Mouse (Mus musculus) CH12.LX (cell line): ENCODE data around the gene Tbpl1. TPM values are rescaled to one million over a fixed set of nuclear protein-coding genes. Genes with fewer than 3 reads are reported as not detected.

Source experiments
- DNase-seq: peaks from one replicate; pipeline ENCODE4 v3.0.0-alpha.2; 2013; ENCODE audit errors: extremely low read depth
- H3K27ac ChIP-seq: 2 replicates; pipeline ENCODE4 v1.5.1; 2012; ENCODE audit warnings: low read depth, mild to moderate bottlenecking, control low read depth, moderate library complexity; ENCODE audit not compliant: insufficient read depth
- H3K27me3 ChIP-seq: replicated peaks from 2 replicates; pipeline ENCODE3; 2012; ENCODE audit warnings: inconsistent platforms
- H3K36me3 ChIP-seq, 2 experiments: replicated peaks in 1 of 2; 2 replicates each; pipeline versions ENCODE3 to v1.6.1; 2012; ENCODE audit warnings: inconsistent platforms in 1 of 2, low read length in 1 of 2, mild to moderate bottlenecking in 1 of 2, mixed read lengths in 1 of 2, moderate library complexity in 1 of 2; ENCODE audit not compliant: control insufficient read depth in 1 of 2, insufficient read depth in 1 of 2
- H3K4me1 ChIP-seq, 2 experiments: 2 replicates each; pipeline ENCODE4 v1.6.1; 2012; ENCODE audit warnings: inconsistent platforms in 1 of 2, moderate library complexity in 1 of 2; ENCODE audit not compliant: insufficient read depth in 2 of 2, control insufficient read depth in 1 of 2
- H3K4me2 ChIP-seq: 2 replicates; pipeline ENCODE4 v1.6.1; 2012; ENCODE audit warnings: low read depth, mild to moderate bottlenecking, control low read depth; ENCODE audit not compliant: poor library complexity, insufficient read depth, severe bottlenecking
- H3K4me3 ChIP-seq, 3 experiments: fragments of 150-350 bp in 1 of 3; sonication (generic) in 1 of 3; replicated peaks in 1 of 3; 2 replicates each; pipeline versions ENCODE3 to v1.5.1; 2011 to 2012; ENCODE audit warnings: low read depth in 2 of 3, low read length in 2 of 3, mild to moderate bottlenecking in 2 of 3, moderate library complexity in 2 of 3, control low read depth in 1 of 3, improper control_type of control experiment in 1 of 3, inconsistent platforms in 1 of 3, mixed read lengths in 1 of 3; ENCODE audit not compliant: poor library complexity in 1 of 3
- H3K79me2 ChIP-seq: replicated peaks from 2 replicates; pipeline ENCODE4 v1.6.1; 2012; ENCODE audit warnings: mild to moderate bottlenecking, moderate library complexity; ENCODE audit not compliant: control insufficient read depth, poor library complexity, insufficient read depth, severe bottlenecking; ENCODE audit errors: extremely low read depth
- H3K9ac ChIP-seq: 2 replicates; pipeline ENCODE4 v1.6.1; 2012; ENCODE audit warnings: low read depth, mild to moderate bottlenecking, control low read depth, moderate library complexity; ENCODE audit not compliant: insufficient read depth
- H3K9me3 ChIP-seq: replicated peaks from 2 replicates; pipeline ENCODE3; 2012; ENCODE audit warnings: low read length, inconsistent platforms, mixed read lengths
- CHD2 ChIP-seq: IDR thresholded peaks from 2 replicates; pipeline ENCODE4 v1.6.1; 2011; ENCODE audit warnings: low read length, improper control_type of control experiment
- E2F4 ChIP-seq: IDR thresholded peaks from 2 replicates; pipeline ENCODE4 v1.6.1; 2011; ENCODE audit warnings: low read depth, low read length, improper control_type of control experiment; ENCODE audit not compliant: insufficient replicate concordance
- ETS1 ChIP-seq: conservative IDR thresholded peaks from 2 replicates; pipeline ENCODE4 v1.6.1; 2012; ENCODE audit warnings: low read depth, mild to moderate bottlenecking, inconsistent platforms, low read length, improper control_type of control experiment, moderate library complexity
- GABPA ChIP-seq: IDR thresholded peaks from 2 replicates; pipeline ENCODE4 v1.6.1; 2012; ENCODE audit warnings: low read depth, low read length, improper control_type of control experiment, inconsistent platforms; ENCODE audit not compliant: insufficient replicate concordance
- HCFC1 ChIP-seq: IDR thresholded peaks from 2 replicates; pipeline ENCODE4 v1.6.1; 2012; ENCODE audit warnings: low read depth, mild to moderate bottlenecking, inconsistent platforms, low read length, improper control_type of control experiment
- IRF4 ChIP-seq: IDR thresholded peaks from 2 replicates; pipeline ENCODE4 v1.6.1; 2014; ENCODE audit warnings: low read depth, mild to moderate bottlenecking, inconsistent platforms, low read length, improper control_type of control experiment
- JUND ChIP-seq: conservative IDR thresholded peaks from 2 replicates; pipeline ENCODE4 v1.6.1; 2011; ENCODE audit warnings: low read depth, low read length, improper control_type of control experiment
- MAFK ChIP-seq: IDR thresholded peaks from 2 replicates; pipeline ENCODE4 v1.6.1; 2011; ENCODE audit warnings: low read length, improper control_type of control experiment; ENCODE audit not compliant: insufficient replicate concordance
- MAX ChIP-seq: IDR thresholded peaks from 2 replicates; pipeline ENCODE4 v1.6.1; 2011; ENCODE audit warnings: low read length, improper control_type of control experiment
- MAZ ChIP-seq: IDR thresholded peaks from 2 replicates; pipeline ENCODE4 v1.6.1; 2012; ENCODE audit warnings: low read depth, mild to moderate bottlenecking, inconsistent platforms, low read length, improper control_type of control experiment, moderate library complexity
- MXI1 ChIP-seq: IDR thresholded peaks from 2 replicates; pipeline ENCODE4 v1.6.1; 2011; ENCODE audit warnings: mild to moderate bottlenecking, low read depth, low read length, improper control_type of control experiment
- NELFE ChIP-seq: IDR thresholded peaks from 2 replicates; pipeline ENCODE4 v1.6.1; 2011; ENCODE audit warnings: low read depth, low read length, improper control_type of control experiment
- NRF1 ChIP-seq: IDR thresholded peaks from 2 replicates; pipeline ENCODE4 v1.6.1; 2014; ENCODE audit warnings: low read depth, mild to moderate bottlenecking, inconsistent platforms, low read length, improper control_type of control experiment, moderate library complexity
- RCOR1 ChIP-seq: conservative IDR thresholded peaks from 2 replicates; pipeline ENCODE4 v1.6.1; 2012; ENCODE audit warnings: low read depth, mild to moderate bottlenecking, inconsistent platforms, low read length, improper control_type of control experiment
- SMC3 ChIP-seq: IDR thresholded peaks from 2 replicates; pipeline ENCODE4 v1.6.1; 2011; ENCODE audit warnings: low read depth, low read length, improper control_type of control experiment
- TBP ChIP-seq: conservative IDR thresholded peaks from 2 replicates; pipeline ENCODE4 v1.6.1; 2011; ENCODE audit warnings: low read depth, low read length, improper control_type of control experiment
- TCF12 ChIP-seq: IDR thresholded peaks from 2 replicates; pipeline ENCODE4 v1.6.1; 2014; ENCODE audit warnings: low read depth, mild to moderate bottlenecking, inconsistent platforms, low read length, improper control_type of control experiment
- UBTF ChIP-seq: IDR thresholded peaks from 2 replicates; pipeline ENCODE4 v1.6.1; 2012; ENCODE audit warnings: low read depth, mild to moderate bottlenecking, inconsistent platforms, low read length, improper control_type of control experiment, moderate library complexity
- USF2 ChIP-seq: conservative IDR thresholded peaks from 2 replicates; pipeline ENCODE4 v1.6.1; 2011; ENCODE audit warnings: low read depth, low read length, improper control_type of control experiment
- ZC3H11A ChIP-seq: IDR thresholded peaks from 2 replicates; pipeline ENCODE4 v1.6.1; 2012; ENCODE audit warnings: low read depth, mild to moderate bottlenecking, inconsistent platforms, low read length, improper control_type of control experiment
- ZMIZ1 ChIP-seq: IDR thresholded peaks from 2 replicates; pipeline ENCODE4 v1.6.1; 2012; ENCODE audit warnings: low read depth, mild to moderate bottlenecking, inconsistent platforms, low read length, improper control_type of control experiment
- ZNF384 ChIP-seq: IDR thresholded peaks from 2 replicates; pipeline ENCODE4 v1.6.1; 2012; ENCODE audit warnings: low read depth, low read length, improper control_type of control experiment, inconsistent platforms
- dilution Hi-C: fragments of 300-500 bp; cut with MboI; formaldehyde crosslinking; loops from 2 replicates; pipeline ENCODE4 v1.14.3; 2020; ENCODE audit warnings: low sequenced_read_pairs; ENCODE audit not compliant: extremely low pct_unique_long_range_greater_than_20kb, extremely low pct_ligation_motif_present
- in situ Hi-C: fragments of 300-500 bp; cut with MboI; formaldehyde crosslinking; loops from 3 replicates; pipeline ENCODE4 v1.14.3; 2019; ENCODE audit warnings: low sequenced_read_pairs, low pct_ligation_motif_present, low pct_unique_long_range_greater_than_20kb, mixed read lengths
- polyA plus RNA-seq: library from polyadenylated mRNA; unstranded; fragments of >175 nt; gene quantifications from 2 replicates; pipeline ENCODE4 v1.2.1, GENCODE M21; 2012; ENCODE audit warnings: low read depth; ENCODE audit not compliant: insufficient read length
- total RNA-seq, 2 experiments: library from RNA; depleted of rRNA; stranded (reverse); fragments of 300-350 nt in 1 of 2; fragments of >200 nt in 1 of 2; gene quantifications; 2 replicates each; pipeline ENCODE4 v1.2.3; 2012 to 2014

Tbpl1 gene
- total and polyA plus RNA-seq, 3 experiments: 34.6 to 54.6 (median 46.9) TPM

DNA sequence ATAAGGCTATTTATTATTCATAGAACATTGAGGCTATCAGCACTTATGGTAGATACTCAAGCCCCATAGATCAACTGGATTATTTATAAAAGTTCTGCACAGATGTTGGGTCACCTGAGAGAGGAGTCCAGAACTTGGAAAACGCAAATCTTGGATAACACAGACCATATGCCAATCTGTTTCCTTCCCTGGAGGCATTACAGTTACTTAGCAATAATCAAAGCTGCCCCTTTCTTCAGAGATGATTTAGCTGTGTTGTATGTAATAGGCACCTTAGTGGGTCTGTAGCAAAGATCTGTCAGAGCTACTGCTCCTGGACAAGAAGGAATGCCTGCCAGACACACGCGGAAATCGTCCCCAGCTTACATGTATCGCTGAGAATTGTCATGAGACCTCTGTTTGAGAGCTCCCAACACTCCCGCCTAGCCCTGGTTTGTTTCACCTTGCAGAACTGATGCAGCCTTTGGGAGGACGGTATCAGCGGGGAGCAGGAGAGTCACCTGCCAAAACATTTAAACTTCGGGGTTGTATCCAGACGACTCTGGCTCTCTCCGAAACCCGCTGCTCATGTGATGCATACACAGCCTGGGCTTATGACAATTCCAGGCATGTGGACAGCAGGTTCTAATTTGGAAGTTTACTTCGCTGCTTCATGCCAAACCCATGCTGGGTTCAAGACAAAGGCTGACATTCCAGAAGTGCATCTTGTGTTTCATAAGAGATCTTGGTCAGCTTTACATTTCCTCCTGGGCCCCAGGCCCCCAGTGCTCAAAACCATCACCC, 55.7 kb downstream of the Tbpl1 start:
- no peak for DNase-seq
- Histone ChIP-seq H3K4me3 (no peak overlapping the region), H3K9me3 (no peaks in the 10 kb centered on the region), H3K9ac (no peak overlapping the region), H3K27me3 (no peaks in the 10 kb centered on the region), H3K4me2 (no peak overlapping the region), H3K4me1 (no peaks in the 10 kb centered on the region), H3K27ac (no peak overlapping the region), H3K36me3 (no peaks in the 10 kb centered on the region), H3K79me2 (no peaks in the 10 kb centered on the region)
- dilution Hi-C loops (no loop called here), in situ Hi-C loops (no loop called here)
- no peak for TF ChIP-seq ZNF384
- no peak for TF ChIP-seq NELFE
- no peak for TF ChIP-seq IRF4
- no peak for TF ChIP-seq MXI1
- TF ChIP-seq MAFK: no peak
- TF ChIP-seq E2F4: no peak
- TF ChIP-seq ZMIZ1: no peak
- TF ChIP-seq TBP: no peak
- no peak for TF ChIP-seq UBTF
- no peak for TF ChIP-seq GABPA
- no peak for TF ChIP-seq USF2

DNA sequence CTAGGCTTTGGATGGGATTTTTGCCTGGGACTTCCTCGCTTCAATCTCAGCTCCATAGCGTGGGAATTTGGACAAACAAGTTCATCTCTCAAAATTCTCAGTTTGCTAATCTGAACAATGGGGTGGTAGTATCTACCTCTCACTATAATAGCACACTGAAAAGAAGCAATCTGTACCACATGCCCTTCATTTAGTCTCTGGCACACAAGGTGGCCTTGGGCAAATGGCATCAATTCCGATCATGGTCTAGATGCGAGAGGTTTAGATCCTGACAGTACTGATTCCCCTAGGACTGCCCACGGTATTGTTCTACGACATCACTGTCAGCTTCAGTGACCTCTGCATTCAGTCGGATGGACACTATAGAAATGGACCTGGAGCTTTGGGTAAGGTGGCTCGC, 57.6 kb downstream of the Tbpl1 start:
- TF ChIP-seq MAX: no peak
- no peak for TF ChIP-seq JUND
- TF ChIP-seq NRF1: no peak
- no peak for TF ChIP-seq TCF12
- TF ChIP-seq MAZ: no peak
- no peak for TF ChIP-seq MXI1
- TF ChIP-seq TBP: no peak
- TF ChIP-seq CHD2: no peak
- TF ChIP-seq IRF4: no peak
- no peak for TF ChIP-seq ZC3H11A
- TF ChIP-seq ETS1: no peak
- no peak for TF ChIP-seq HCFC1
- TF ChIP-seq RCOR1: no peak
- TF ChIP-seq NELFE: no peak
- no peak for TF ChIP-seq E2F4
- TF ChIP-seq UBTF: no peak
- no peak for TF ChIP-seq MAFK
- TF ChIP-seq USF2: no peak
- no peak for TF ChIP-seq SMC3
- no peak for TF ChIP-seq ZMIZ1
- no peak overlapping the region for H3K9ac ChIP-seq

More for the DNA sequence above, 57.6 kb downstream of the Tbpl1 start:
- Histone ChIP-seq H3K27ac (no peak overlapping the region), H3K4me2 (no peak overlapping the region), H3K4me1 (no peaks in the 10 kb centered on the region), H3K9me3 (no peaks in the 10 kb centered on the region), H3K79me2 (no peaks in the 10 kb centered on the region), H3K4me3 (no peak overlapping the region), H3K36me3 (no peaks in the 10 kb centered on the region), H3K27me3 (no peaks in the 10 kb centered on the region)
- dilution Hi-C loops: no loop called here
- DNase-seq: no peak
- in situ Hi-C loops: no loop called here
